Mouse (Mus musculus) adipocyte (in vitro differentiated cells): ENCODE results near the gene Ryr1.

ENCODE experiments used
- DNase-seq: peaks from one replicate; pipeline ENCODE4 v3.0.0-alpha.2; 2016; ENCODE audit warnings: low spot score

Gene Ryr1

GRCm38 (mm10) chr7:28960354-28961046 lies 164.5 kb downstream of the Ryr1 start:
- no peak for DNase-seq

GRCm38 (mm10) chr7:28959505-28960045 lies 165.4 kb downstream of the Ryr1 start:
- DNase-seq: peak; percentile 44

- DNase-seq: no peak
Measured at GRCm38 (mm10) chr7:28958770-28959169, 166.2 kb downstream of the Ryr1 start.

GRCm38 (mm10) chr7:28957997-28958725 lies 166.8 kb downstream of the Ryr1 start:
- DNase-seq: peak; percentile 37

GRCm38 (mm10) chr7:28957286-28957685 lies 167.7 kb downstream of the Ryr1 start:
- DNase-seq: peak; percentile 31

GRCm38 (mm10) chr7:28956270-28956669 lies 168.7 kb downstream of the Ryr1 start:
- no peak for DNase-seq

GRCm38 (mm10) chr7:28955295-28955897 lies 169.6 kb downstream of the Ryr1 start:
- no peak for DNase-seq

GRCm38 (mm10) chr7:28954773-28955172 lies 170.2 kb downstream of the Ryr1 start:
- peak; percentile 67 for DNase-seq

- no peak for DNase-seq
Measured at GRCm38 (mm10) chr7:28953476-28954376, 171.3 kb downstream of the Ryr1 start.
